Mouse (Mus musculus) heart, embryonic 14.5 days (tissue): ENCODE measurements around the gene Nmd3. TPM values are rescaled to one million over a fixed set of nuclear protein-coding genes. Genes with fewer than 3 reads are reported as not detected.

Experiments used
- ATAC-seq: fragments of 200-750 bp; cut with Nextera tagmentation; 2 replicates; pipeline ENCODE4 v1.8.0; 2017; ENCODE audit warnings: low read depth, moderate TSS enrichment; ENCODE audit not compliant: insufficient number of reproducible peaks, insufficient read depth, low FRiP score
- H3K27ac ChIP-seq, 2 experiments: fragments of 200-500 bp in 1 of 2; fragments of 300-500 bp in 1 of 2; sonication (generic) in 1 of 2; replicated peaks in 1 of 2; 2 replicates each; pipeline ENCODE4 v1.5.1; 2012 to 2014; ENCODE audit warnings: low read depth in 2 of 2, low read length in 2 of 2, control low read depth in 1 of 2, mild to moderate bottlenecking in 1 of 2, mixed read lengths in 1 of 2; ENCODE audit not compliant: control insufficient read depth in 1 of 2, insufficient read depth in 1 of 2
- H3K27me3 ChIP-seq: fragments of 300-500 bp; sonication (generic); 2 replicates; pipeline ENCODE4 v1.6.1; 2014; ENCODE audit warnings: mild to moderate bottlenecking, low read length, control low read depth; ENCODE audit not compliant: control insufficient read depth, insufficient read depth
- H3K36me3 ChIP-seq: fragments of 300-500 bp; sonication (generic); 2 replicates; pipeline ENCODE4 v1.6.1; 2014; ENCODE audit warnings: mild to moderate bottlenecking, control low read depth, low read length, mixed read lengths; ENCODE audit not compliant: control insufficient read depth, insufficient read depth
- H3K4me1 ChIP-seq, 2 experiments: fragments of 200-500 bp in 1 of 2; fragments of 300-500 bp in 1 of 2; sonication (generic) in 1 of 2; 2 replicates each; pipeline ENCODE4 v1.6.1; 2012 to 2014; ENCODE audit warnings: low read length in 2 of 2, control low read depth in 1 of 2, mixed read lengths in 1 of 2; ENCODE audit not compliant: control insufficient read depth in 2 of 2, insufficient read depth in 2 of 2
- H3K4me2 ChIP-seq: fragments of 300-500 bp; sonication (generic); 2 replicates; pipeline ENCODE4 v1.6.1; 2014; ENCODE audit warnings: mild to moderate bottlenecking, low read length
- H3K4me3 ChIP-seq, 2 experiments: fragments of 200-500 bp in 1 of 2; fragments of 300-500 bp in 1 of 2; sonication (generic) in 1 of 2; 2 replicates each; pipeline ENCODE4 v1.5.1; 2012 to 2014; ENCODE audit warnings: low read length in 2 of 2, mild to moderate bottlenecking in 2 of 2, control low read depth in 1 of 2, low read depth in 1 of 2, moderate library complexity in 1 of 2; ENCODE audit not compliant: control insufficient read depth in 1 of 2, insufficient read depth in 1 of 2
- H3K9ac ChIP-seq: fragments of 300-500 bp; sonication (generic); 2 replicates; pipeline ENCODE4 v1.6.1; 2014; ENCODE audit warnings: mild to moderate bottlenecking, low read length
- H3K9me3 ChIP-seq: fragments of 300-500 bp; sonication (generic); 2 replicates; pipeline ENCODE4 v1.6.1; 2016; ENCODE audit warnings: low read length, control low read depth; ENCODE audit not compliant: control insufficient read depth
- WGBS: fragments of 180-500 bp; shearing (Covaris S2); extraction: QIAGEN DNeasy Blood & Tissue Kit; methylation state at CpG from one replicate; pipeline ENCODE4 v1.1.7; 2014; 5-methylcytosine and 5-hydroxymethylcytosine counted together
- polyA plus RNA-seq: library from polyadenylated mRNA; unstranded; fragments of >200 nt; fragmentation: Nextera tagmentation; extraction: Ambion mirVana; gene quantifications from 2 replicates; pipeline ENCODE4 v1.2.1, GENCODE M21; 2014

Gene Nmd3
- polyA plus RNA-seq, 1 experiment from 2014 or later = 107 TPM

DNA sequence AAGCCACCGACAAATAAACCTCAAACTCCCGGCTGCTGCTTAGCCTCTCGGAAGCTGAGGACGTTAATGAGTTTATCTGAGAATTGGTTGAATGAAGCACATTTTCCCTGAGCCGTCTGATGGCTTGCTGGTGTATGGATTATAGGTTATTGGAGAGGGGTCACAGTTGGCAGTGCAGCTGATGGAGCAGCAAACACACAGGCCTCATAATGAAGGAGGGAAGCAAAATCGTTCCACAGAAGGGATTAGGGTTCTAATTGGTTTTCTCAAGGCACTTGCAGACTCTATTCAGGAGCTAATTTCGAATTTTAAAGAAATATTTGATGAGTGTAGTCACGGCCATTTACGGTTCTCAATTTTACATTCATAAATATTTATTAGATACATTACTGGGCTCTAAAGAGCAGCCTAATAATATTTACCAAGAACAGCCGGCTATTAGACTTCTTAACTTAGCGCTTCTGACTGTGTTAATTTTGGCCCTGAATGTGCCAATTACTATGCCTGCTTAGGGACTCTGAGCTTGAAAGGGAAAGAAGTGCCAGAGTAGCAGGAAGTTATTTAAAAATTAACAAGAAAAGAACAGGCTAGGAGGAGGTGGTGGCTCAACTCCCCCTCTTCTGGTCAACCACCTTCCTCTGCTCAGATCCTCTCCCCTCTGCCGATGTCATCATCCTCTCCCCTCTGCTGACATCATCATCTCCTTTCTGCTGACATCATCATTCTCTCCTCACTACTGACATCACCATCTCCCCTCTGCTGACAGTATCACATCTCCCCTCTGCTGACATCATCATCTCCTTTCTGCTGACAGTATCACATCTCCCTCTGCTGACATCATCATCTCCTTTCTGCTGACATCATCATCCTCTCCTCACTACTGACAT lies 12.5 kb upstream of the Nmd3 start:
- Histone ChIP-seq H3K4me2 (no peak overlapping the region), H3K36me3 (no peaks in the 10 kb centered on the region), H3K4me1 (no peaks in the 10 kb centered on the region), H3K27ac (no peak overlapping the region), H3K9me3 (no peaks in the 10 kb centered on the region), H3K4me3 (no peak overlapping the region), H3K9ac (no peak overlapping the region), H3K27me3 (no peaks in the 10 kb centered on the region)
- ATAC-seq = no peak
- WGBS = 70% methylated on average over 12 of the region's 12 CpGs

DNA sequence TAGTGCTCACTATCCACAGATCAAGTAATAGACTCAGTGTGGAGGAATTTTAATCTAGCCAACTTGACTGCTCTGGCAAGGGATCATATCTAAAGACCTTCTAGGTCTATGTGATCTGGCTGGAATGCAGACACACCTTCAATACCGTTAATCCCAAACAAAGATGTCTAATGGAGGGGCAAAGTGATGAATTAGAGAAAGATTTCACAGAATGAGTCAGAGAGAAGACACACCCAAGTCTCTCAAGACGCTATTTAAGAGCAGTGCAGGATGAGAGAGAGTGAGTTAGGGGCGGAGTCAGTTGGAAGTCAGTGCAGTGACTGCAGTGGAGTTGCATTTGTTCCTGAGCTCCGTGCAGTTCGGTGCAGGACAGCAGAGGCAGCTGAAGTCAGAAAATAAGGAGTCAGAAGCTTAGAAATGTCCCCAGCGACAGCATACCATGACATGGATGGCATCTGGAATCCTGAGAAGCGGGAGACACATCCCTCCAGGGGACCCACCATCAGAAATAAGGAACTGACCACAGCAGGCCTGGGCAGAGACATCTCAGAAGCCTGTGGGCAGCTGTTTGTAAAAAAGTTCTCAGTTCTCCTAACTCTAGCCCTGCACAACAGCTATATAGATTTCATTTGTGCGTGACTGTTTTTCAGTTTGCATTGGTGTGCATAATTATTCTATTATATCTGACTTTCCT lies 9.7 kb upstream of the Nmd3 start:
- 47% methylated on average over 8 of the region's 8 CpGs for WGBS
- Histone ChIP-seq H3K36me3 (no peaks in the 10 kb centered on the region), H3K9me3 (no peaks in the 10 kb centered on the region), H3K9ac (no peak overlapping the region), H3K4me1 (no peaks in the 10 kb centered on the region), H3K4me3 (no peak overlapping the region), H3K4me2 (no peak overlapping the region), H3K27ac (no peak overlapping the region), H3K27me3 (no peaks in the 10 kb centered on the region)
- ATAC-seq = no peak

DNA sequence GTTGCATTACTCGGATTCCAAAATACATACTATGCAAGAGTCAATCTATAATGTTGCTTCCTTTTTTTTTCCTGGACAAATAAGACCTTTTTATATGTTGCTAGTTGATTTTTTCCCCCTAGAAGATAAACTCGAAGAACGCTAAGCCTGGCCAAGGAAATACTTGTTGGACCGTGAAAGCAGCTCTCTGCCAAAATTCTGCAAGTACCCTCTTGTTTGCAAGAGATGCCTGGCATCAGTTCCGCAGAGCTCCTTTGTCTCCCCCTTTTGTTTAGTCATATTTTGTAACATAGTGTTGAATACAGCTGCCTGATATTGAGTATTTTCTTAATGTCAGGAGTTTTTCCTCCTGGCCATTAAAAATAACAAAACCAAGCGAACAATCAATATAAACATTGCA lies 4.3 kb upstream of the Nmd3 start:
- ATAC-seq = no peak
- no peak overlapping the region for H3K4me2 ChIP-seq
- H3K4me3 ChIP-seq = no peak overlapping the region
- no peak overlapping the region for H3K9ac ChIP-seq
- no peak overlapping the region for H3K27ac ChIP-seq
- H3K4me1 ChIP-seq = no peaks in the 10 kb centered on the region
- H3K36me3 ChIP-seq = no peaks in the 10 kb centered on the region
- no peaks in the 10 kb centered on the region for H3K27me3 ChIP-seq
- H3K9me3 ChIP-seq = no peaks in the 10 kb centered on the region
- WGBS = 84% methylated on average over 6 of the region's 6 CpGs

DNA sequence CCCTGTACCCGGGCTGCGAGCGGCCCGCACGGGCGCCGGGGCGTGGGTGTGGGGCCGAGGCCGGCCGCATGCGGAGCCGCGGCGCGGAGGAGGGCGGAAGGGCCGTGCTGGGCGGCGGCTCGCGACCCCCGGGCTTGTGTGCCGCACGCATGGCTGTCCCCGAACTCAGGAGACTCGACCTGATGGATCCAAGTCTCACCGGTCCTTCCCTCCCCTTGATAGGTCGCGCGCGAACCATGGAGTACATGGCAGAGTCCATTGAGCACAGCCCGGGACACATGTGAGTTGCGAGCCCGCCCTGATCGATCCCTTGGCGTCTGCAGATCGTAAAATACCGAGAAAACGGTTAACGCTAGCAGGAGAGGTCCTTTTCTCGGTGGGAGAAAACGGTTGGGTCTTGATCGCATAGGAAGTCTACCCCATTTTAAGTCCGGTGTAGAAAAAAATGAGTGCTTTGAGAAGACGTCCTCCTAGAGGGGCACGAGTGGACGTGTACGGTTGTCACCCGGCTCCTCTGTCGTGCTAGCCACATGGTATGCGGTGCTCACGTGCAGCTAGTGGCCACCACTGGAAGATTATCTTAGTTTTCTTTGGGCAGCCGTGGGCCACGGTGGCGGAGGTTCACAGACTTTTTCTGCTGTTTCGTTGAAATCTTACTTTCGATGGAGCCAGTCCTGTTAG lies 542 bp downstream of the Nmd3 start:
- Histone ChIP-seq H3K4me2 (peak overlapping the region; percentile 85), H3K4me1 (peaks cover 2 to 14% of the 10 kb centered on the region in 2 experiments; a peak in 3 of 4 replicates), H3K4me3 (peak overlapping the region; percentile 96 to 97), H3K27me3 (no peaks in the 10 kb centered on the region), H3K9me3 (no peaks in the 10 kb centered on the region), H3K27ac (peak overlapping the region; percentile 91 to 94), H3K36me3 (peaks cover 28% of the 10 kb centered on the region), H3K9ac (peak overlapping the region; percentile 96)
- peak; percentile 70 for ATAC-seq
- under 1% methylated on average over 57 of the region's 58 CpGs for WGBS

DNA sequence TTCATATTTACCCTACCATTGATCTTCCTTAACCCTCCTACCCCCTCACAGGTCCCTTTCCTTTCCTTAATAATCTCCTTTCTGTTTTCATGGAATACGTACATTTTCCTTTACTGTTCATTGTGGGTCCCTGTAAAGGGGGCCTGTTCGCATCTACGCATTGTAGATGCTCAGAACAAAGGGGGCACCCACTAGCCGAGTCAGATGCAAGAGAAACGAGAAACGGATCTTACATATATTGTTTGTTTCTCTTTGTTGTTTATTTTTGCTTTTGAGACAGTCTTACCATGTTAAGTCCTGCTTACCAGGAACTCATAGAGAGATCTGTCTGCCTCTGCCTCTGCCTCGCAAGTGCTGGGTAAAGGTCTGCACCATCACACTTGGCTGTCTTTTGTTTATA lies 1.4 kb downstream of the Nmd3 start:
- Histone ChIP-seq H3K4me2 (peak overlapping the region; percentile 85), H3K9me3 (no peaks in the 10 kb centered on the region), H3K4me1 (peaks cover 2 to 14% of the 10 kb centered on the region in 2 experiments; a peak in 3 of 4 replicates), H3K27ac (no peak overlapping the region), H3K9ac (peak overlapping the region; percentile 96), H3K36me3 (peaks cover 31% of the 10 kb centered on the region), H3K27me3 (no peaks in the 10 kb centered on the region), H3K4me3 (peak overlapping the region; percentile 24 to 96; a peak in 3 of 4 replicates)
- ATAC-seq = no peak
- 52% methylated on average over 7 of the region's 7 CpGs for WGBS

DNA sequence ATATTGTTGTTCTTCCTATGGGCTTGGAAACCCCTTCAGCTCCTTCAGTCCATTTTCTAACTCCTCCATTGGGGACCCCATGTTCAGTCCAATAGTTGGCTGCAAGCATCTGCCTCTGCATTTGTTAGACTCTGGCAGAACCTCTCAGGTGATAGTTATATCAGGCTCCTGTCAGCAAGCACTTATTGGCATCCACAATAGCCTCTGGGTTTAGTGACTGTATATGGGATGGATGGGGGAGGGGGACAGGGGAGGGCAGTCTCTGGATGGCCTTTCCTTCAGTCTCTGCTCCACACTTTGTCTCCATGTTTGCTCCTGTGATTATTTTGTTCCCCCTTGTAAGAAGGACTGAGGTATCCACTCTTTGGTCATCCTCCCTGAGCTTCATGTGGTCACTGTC lies 9.1 kb downstream of the Nmd3 start:
- H3K9me3 ChIP-seq = no peaks in the 10 kb centered on the region
- no peak overlapping the region for H3K4me2 ChIP-seq
- ATAC-seq = no peak
- peaks cover 2 to 7% of the 10 kb centered on the region in 2 experiments; a peak in 2 of 4 replicates for H3K4me1 ChIP-seq
- H3K4me3 ChIP-seq = no peak overlapping the region
- H3K27me3 ChIP-seq = no peaks in the 10 kb centered on the region
- H3K9ac ChIP-seq = no peak overlapping the region
- peaks cover 76% of the 10 kb centered on the region for H3K36me3 ChIP-seq
- no peak overlapping the region for H3K27ac ChIP-seq

DNA sequence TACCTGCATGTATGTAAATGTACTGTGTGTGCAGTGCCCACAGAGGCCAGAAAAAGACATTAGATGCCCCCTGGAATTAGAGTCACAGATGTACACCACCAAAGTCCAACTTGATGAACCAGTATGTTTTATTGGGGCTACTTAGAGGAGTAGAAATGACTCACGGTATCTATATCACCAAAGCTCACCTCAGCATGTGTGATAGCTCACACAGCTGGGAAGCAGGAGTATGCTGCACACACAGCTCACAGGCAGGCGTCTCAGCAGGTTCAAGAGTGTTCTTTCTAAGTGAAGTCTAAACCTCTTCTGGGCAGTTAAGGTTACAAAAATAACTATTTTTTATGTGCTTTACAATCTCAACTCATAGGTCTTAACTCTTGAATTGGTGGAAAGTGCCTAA lies 12.2 kb downstream of the Nmd3 start:
- no peak for ATAC-seq
- H3K36me3 ChIP-seq = peaks cover 78% of the 10 kb centered on the region
- H3K4me2 ChIP-seq = no peak overlapping the region
- no peaks in the 10 kb centered on the region for H3K27me3 ChIP-seq
- no peaks in the 10 kb centered on the region for H3K9me3 ChIP-seq
- no peak overlapping the region for H3K4me3 ChIP-seq
- 76% methylated on average over 2 of the region's 2 CpGs for WGBS
- peaks cover 2 to 7% of the 10 kb centered on the region in 2 experiments; a peak in 2 of 4 replicates for H3K4me1 ChIP-seq
- H3K27ac ChIP-seq = no peak overlapping the region
- H3K9ac ChIP-seq = no peak overlapping the region
